Mouse (Mus musculus) limb, embryonic 14.5 days (tissue): ENCODE results near the gene Snx9. TPM values are rescaled to one million over a fixed set of nuclear protein-coding genes. Genes with fewer than 3 reads are reported as not detected.

Experiments
- ATAC-seq: fragments of 200-750 bp; cut with Nextera tagmentation; 2 replicates; pipeline ENCODE4 v1.8.0; 2017; ENCODE audit warnings: low read depth, moderate number of reproducible peaks, moderate TSS enrichment; ENCODE audit not compliant: low FRiP score
- DNase-seq: peaks from one replicate; pipeline ENCODE4 v3.0.0-alpha.2; 2015; ENCODE audit warnings: low spot score
- H3K27ac ChIP-seq: fragments of 300-500 bp; sonication (generic); replicated peaks from 2 replicates; pipeline ENCODE4 v1.5.1; 2014; ENCODE audit warnings: low read depth, mild to moderate bottlenecking, low read length, moderate library complexity, mixed read lengths
- H3K27me3 ChIP-seq: fragments of 300-500 bp; sonication (generic); 2 replicates; pipeline ENCODE4 v1.6.1; 2014; ENCODE audit warnings: low read length, mixed read lengths; ENCODE audit not compliant: control insufficient read depth, insufficient read depth
- H3K36me3 ChIP-seq: fragments of 300-500 bp; sonication (generic); 2 replicates; pipeline ENCODE4 v1.6.1; 2014; ENCODE audit warnings: mild to moderate bottlenecking, low read length, moderate library complexity, mixed read lengths; ENCODE audit not compliant: control insufficient read depth, insufficient read depth
- H3K4me1 ChIP-seq: fragments of 300-500 bp; sonication (generic); 2 replicates; pipeline ENCODE4 v1.6.1; 2014; ENCODE audit warnings: antibody characterized with exemption, low read length, mixed read lengths; ENCODE audit not compliant: control insufficient read depth, insufficient read depth
- H3K4me2 ChIP-seq: fragments of 300-500 bp; sonication (generic); replicated peaks from 2 replicates; pipeline ENCODE4 v1.6.1; 2014; ENCODE audit warnings: low read depth, mild to moderate bottlenecking, low read length, moderate library complexity; ENCODE audit not compliant: severe bottlenecking
- H3K4me3 ChIP-seq: fragments of 300-500 bp; sonication (generic); replicated peaks from 2 replicates; pipeline ENCODE4 v1.5.1; 2014; ENCODE audit warnings: low read length
- H3K9ac ChIP-seq: fragments of 300-500 bp; sonication (generic); 2 replicates; pipeline ENCODE4 v1.6.1; 2014; ENCODE audit warnings: mild to moderate bottlenecking, low read depth, low read length, moderate library complexity; ENCODE audit not compliant: severe bottlenecking
- H3K9me3 ChIP-seq: fragments of 300-500 bp; sonication (generic); 2 replicates; pipeline ENCODE4 v1.6.1; 2016; ENCODE audit warnings: low read length; ENCODE audit not compliant: control insufficient read depth
- POLR2A ChIP-seq: fragments of 200-500 bp; IDR thresholded peaks from 2 replicates; pipeline ENCODE4 v1.8.0; 2012; ENCODE audit warnings: inconsistent platforms, mild to moderate bottlenecking, moderate library complexity, borderline replicate concordance; ENCODE audit not compliant: insufficient read depth, insufficient read length; ENCODE audit errors: extremely low read depth
- WGBS: fragments of 180-500 bp; shearing (Covaris S2); extraction: QIAGEN DNeasy Blood & Tissue Kit; methylation state at CpG from one replicate; pipeline ENCODE4 v1.1.7; 2014; 5-methylcytosine and 5-hydroxymethylcytosine counted together
- polyA plus RNA-seq, 2 experiments: library from polyadenylated mRNA; depleted of rRNA in 1 of 2; stranded (reverse) in 1 of 2; unstranded in 1 of 2; fragments of >200 nt; fragmentation: Nextera tagmentation in 1 of 2; extraction: Ambion mirVana in 1 of 2; gene quantifications; 2 replicates each; pipeline versions ENCODE4 v1.2.1 to v1.2.3; 2012 to 2014

The Snx9 gene
- polyA plus RNA-seq, 2 experiments, result 39.1 to 41.9 TPM

GRCm38 (mm10) chr17:5926710-5927109, 85.6 kb downstream of the Snx9 start:
- 70% methylated on average over 7 of the region's 7 CpGs for WGBS
- H3K4me2 ChIP-seq, result no peak overlapping the region
- H3K27me3 ChIP-seq, result no peaks in the 10 kb centered on the region
- DNase-seq (no peak), ATAC-seq (no peak)
- H3K9ac ChIP-seq, result no peak overlapping the region
- no peak overlapping the region for H3K4me3 ChIP-seq
- TF ChIP-seq POLR2A, result no peak
- no peaks in the 10 kb centered on the region for H3K4me1 ChIP-seq
- no peaks in the 10 kb centered on the region for H3K9me3 ChIP-seq
- H3K36me3 ChIP-seq, result peaks cover 70% of the 10 kb centered on the region
- H3K27ac ChIP-seq, result no peak overlapping the region

GRCm38 (mm10) chr17:5929031-5929430, 87.9 kb downstream of the Snx9 start:
- H3K4me1 ChIP-seq, result no peaks in the 10 kb centered on the region
- H3K9ac ChIP-seq, result no peak overlapping the region
- H3K27me3 ChIP-seq, result no peaks in the 10 kb centered on the region
- DNase-seq (no peak), ATAC-seq (no peak)
- peaks cover 56% of the 10 kb centered on the region for H3K36me3 ChIP-seq
- WGBS, result 92% methylated on average over 6 of the region's 6 CpGs
- no peak overlapping the region for H3K4me3 ChIP-seq
- no peaks in the 10 kb centered on the region for H3K9me3 ChIP-seq
- no peak overlapping the region for H3K4me2 ChIP-seq
- H3K27ac ChIP-seq, result no peak overlapping the region
- TF ChIP-seq POLR2A, result no peak

DNA sequence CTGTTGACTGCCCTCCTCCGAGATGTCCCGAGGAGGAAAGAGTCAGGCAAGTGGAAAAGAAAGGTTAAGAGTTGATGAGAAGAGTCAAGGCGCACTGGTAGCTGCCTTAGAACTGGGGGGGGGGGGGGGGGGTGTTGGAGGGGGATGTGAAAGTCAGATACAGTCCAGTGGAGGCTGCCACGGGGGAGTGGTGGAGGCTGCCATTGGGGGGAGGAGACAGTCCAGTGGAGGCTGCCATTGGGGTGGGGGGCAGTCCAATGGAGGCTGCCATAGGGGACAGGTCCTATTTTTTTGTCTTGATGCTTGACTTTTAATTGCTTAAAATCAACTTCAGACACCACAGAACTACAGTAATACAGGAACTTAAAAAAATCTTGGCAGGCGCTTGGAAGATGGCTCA, 91.0 kb downstream of the Snx9 start:
- H3K4me1 ChIP-seq, result peaks cover 9% of the 10 kb centered on the region; the same call in 1 of the 2 replicates
- DNase-seq (no peak), ATAC-seq (no peak)
- H3K27me3 ChIP-seq, result no peaks in the 10 kb centered on the region
- peaks cover 36% of the 10 kb centered on the region for H3K36me3 ChIP-seq
- H3K9me3 ChIP-seq, result no peaks in the 10 kb centered on the region
- H3K9ac ChIP-seq, result no peak overlapping the region
- 74% methylated on average over 5 of the region's 5 CpGs for WGBS
- no peak for TF ChIP-seq POLR2A
- H3K4me3 ChIP-seq, result no peak overlapping the region
- H3K4me2 ChIP-seq, result no peak overlapping the region
- H3K27ac ChIP-seq, result no peak overlapping the region

DNA sequence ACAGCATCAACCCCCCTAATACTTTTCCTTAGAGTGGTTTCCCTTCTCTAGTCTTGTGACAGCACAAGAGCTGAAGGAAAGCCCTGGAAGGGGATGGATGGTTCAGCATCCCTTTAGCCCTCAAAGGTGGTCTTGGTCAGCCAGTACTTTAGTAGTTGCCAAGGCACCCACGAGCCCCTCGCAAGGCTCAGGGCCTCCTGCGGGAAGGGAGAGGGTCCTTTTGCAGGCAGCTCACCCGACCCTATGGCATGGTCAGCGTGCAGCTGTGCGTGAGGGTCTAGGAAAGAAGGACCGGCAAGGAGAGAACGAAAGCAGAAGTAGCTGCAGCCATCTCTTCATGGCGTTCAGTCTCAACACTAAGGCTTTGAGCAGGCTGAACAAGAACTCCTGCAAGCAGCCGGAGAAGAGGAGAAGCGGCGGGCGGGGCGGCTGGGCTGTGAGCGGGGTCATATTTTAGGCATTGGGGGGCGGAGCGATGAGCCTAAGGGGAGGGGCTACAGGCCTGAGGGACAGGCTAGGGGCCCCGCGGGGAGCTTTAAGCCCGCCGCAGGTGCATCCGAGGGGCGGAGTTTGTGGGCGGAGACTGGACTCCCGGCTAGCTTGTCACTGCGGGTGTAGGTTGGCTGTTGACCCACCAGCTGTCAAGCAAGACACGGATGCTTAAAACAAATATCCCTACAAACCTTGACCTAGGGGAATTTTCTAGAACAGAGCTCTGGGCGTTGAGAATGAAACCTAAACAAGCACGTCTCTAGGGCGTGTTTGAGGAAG, 93.6 kb downstream of the Snx9 start:
- no peak for TF ChIP-seq POLR2A
- 2% methylated on average over 30 of the region's 30 CpGs for WGBS
- H3K4me1 ChIP-seq, result peaks cover 9% of the 10 kb centered on the region; the same call in 1 of the 2 replicates

DNA sequence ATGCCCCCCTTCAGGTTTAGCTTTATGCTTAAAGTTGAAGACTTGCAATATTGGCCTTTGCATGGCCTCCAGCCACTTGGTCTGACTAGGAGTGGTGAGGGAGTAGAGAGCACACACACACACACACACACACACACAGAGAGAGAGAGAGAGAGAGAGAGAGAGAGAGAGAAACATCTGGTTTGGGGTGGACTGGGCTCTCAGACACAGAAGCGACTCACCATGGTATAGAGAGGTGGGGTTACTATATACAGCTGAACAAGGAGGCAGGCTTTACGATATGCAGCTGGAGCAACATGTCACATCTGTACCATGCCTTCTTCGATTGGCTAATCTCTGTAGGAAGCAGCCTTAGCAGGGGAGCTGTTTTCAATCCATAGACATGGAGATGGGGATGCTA, 94.6 kb downstream of the Snx9 start:
- H3K4me2 ChIP-seq, result no peak overlapping the region
- WGBS, result 40% methylated on average over 3 of the region's 3 CpGs
- no peak for TF ChIP-seq POLR2A
- peaks cover 12% of the 10 kb centered on the region; the same call in 1 of the 2 replicates for H3K27me3 ChIP-seq
- ATAC-seq, result no peak
- H3K36me3 ChIP-seq, result peaks cover 5% of the 10 kb centered on the region
- no peak overlapping the region for H3K4me3 ChIP-seq
- H3K27ac ChIP-seq, result no peak overlapping the region
- no peak overlapping the region for H3K9ac ChIP-seq
- H3K4me1 ChIP-seq, result peaks cover 9% of the 10 kb centered on the region; the same call in 1 of the 2 replicates
- no peak for DNase-seq
- no peaks in the 10 kb centered on the region for H3K9me3 ChIP-seq

More for the DNA sequence above, 93.6 kb downstream of the Snx9 start:
- Histone ChIP-seq H3K4me3 (peak overlapping the region; percentile 32), H3K9me3 (no peaks in the 10 kb centered on the region), H3K4me2 (peak overlapping the region; percentile 66), H3K36me3 (peaks cover 13% of the 10 kb centered on the region), H3K9ac (peak overlapping the region; percentile 38), H3K27me3 (0 out of 2 replicates have a peak, but pooled peaks cover 3% of the 10 kb centered on the region), H3K27ac (no peak overlapping the region)
- ATAC-seq, result peak; percentile 77
- peak; percentile 79 for DNase-seq
